Mouse (Mus musculus) liver, embryonic 15.5 days (tissue): ENCODE measurements at regions not wholly inside any gene's neighbourhood (a gene's known extent, or its start where the extent isn't known, plus 50 kb on each side); places are given as distances from the start of the nearest gene placed in this dataset.

Source experiments
- ATAC-seq: fragments of 200-750 bp; cut with Nextera tagmentation; 2 replicates; pipeline ENCODE4 v1.8.0; 2017; ENCODE audit warnings: moderate number of reproducible peaks, mild to moderate bottlenecking, moderate library complexity; ENCODE audit not compliant: insufficient read depth
- H3K27ac ChIP-seq: fragments of 300-500 bp; sonication (generic); replicated peaks from 2 replicates; pipeline ENCODE4 v1.5.1; 2015; ENCODE audit warnings: mild to moderate bottlenecking, inconsistent platforms
- H3K27me3 ChIP-seq: fragments of 300-500 bp; sonication (generic); 2 replicates; pipeline ENCODE4 v1.6.1; 2015; ENCODE audit warnings: mild to moderate bottlenecking, inconsistent platforms
- H3K36me3 ChIP-seq: fragments of 300-500 bp; sonication (generic); replicated peaks from 2 replicates; pipeline ENCODE4 v1.6.1; 2015; ENCODE audit warnings: moderate library complexity, mild to moderate bottlenecking, inconsistent platforms
- H3K4me1 ChIP-seq: fragments of 300-500 bp; sonication (generic); replicated peaks from 2 replicates; pipeline ENCODE4 v1.6.1; 2015; ENCODE audit warnings: inconsistent platforms
- H3K4me2 ChIP-seq: fragments of 300-500 bp; sonication (generic); 2 replicates; pipeline ENCODE4 v1.6.1; 2015; ENCODE audit warnings: moderate library complexity, mild to moderate bottlenecking, inconsistent platforms
- H3K4me3 ChIP-seq: fragments of 300-500 bp; sonication (generic); replicated peaks from 2 replicates; pipeline ENCODE4 v1.5.1; 2015; ENCODE audit warnings: mild to moderate bottlenecking, inconsistent platforms
- H3K9ac ChIP-seq: fragments of 300-500 bp; sonication (generic); 2 replicates; pipeline ENCODE4 v1.6.1; 2015; ENCODE audit warnings: moderate library complexity, mild to moderate bottlenecking, inconsistent platforms
- H3K9me3 ChIP-seq: fragments of 300-500 bp; sonication (generic); replicated peaks from 2 replicates; pipeline ENCODE4 v1.6.1; 2016; ENCODE audit warnings: inconsistent platforms
- WGBS: fragments of 180-500 bp; shearing (Covaris S2); methylation state at CpG from one replicate; pipeline ENCODE4 v1.1.7; 2015; ENCODE audit warnings: mixed read lengths; ENCODE audit not compliant: insufficient replicate concordance; 5-methylcytosine and 5-hydroxymethylcytosine counted together

DNA sequence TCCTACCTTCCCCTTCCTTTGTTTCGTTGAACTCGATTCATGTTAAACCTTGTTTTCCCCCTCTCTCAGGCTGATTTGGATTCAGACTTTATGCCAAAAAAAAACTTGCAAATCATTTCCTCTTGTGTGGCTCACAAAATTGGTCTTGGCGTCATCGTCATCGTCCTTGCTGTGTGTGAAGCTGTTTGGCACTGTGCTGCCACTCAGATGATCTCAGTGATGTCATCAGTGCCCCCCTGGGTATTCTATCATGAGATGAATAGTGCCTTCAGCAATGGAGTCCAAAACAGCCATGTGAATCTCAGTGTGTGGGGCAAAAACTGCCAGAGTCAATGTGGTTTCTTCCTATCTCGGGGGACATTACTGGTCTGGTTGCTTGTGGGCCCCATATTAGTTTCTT lies 254.3 kb upstream of the Gadl1 start:
- Histone ChIP-seq H3K4me1 (no peaks in the 10 kb centered on the region), H3K36me3 (no peaks in the 10 kb centered on the region), H3K9me3 (0 out of 2 replicates have a peak, but pooled peaks cover 4% of the 10 kb centered on the region), H3K27me3 (no peaks in the 10 kb centered on the region), H3K4me2 (no peak overlapping the region), H3K9ac (no peak overlapping the region), H3K4me3 (no peak overlapping the region), H3K27ac (no peak overlapping the region)
- WGBS, result 37% methylated on average over 6 of the region's 6 CpGs
- no peak for ATAC-seq

DNA sequence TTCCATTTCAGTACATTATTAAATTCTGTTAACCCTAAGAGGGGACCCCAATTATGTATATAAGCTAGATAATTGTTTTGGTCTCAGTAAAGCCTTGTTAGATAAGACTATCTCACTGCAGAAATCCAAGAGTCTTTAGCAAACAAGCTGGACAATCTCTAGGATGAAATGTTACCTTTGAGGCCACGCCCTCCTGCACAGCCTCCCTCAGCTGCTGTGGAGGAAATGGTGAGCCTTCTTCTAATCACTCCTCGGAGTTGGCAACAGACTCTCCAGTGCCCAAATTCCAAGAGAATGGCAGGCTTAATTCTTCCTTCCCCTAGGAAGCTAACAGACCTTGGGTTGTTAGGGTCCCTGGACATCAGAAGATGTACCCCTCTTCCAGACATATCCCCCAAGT lies 252.7 kb upstream of the Gadl1 start:
- 32% methylated on average over 2 of the region's 2 CpGs for WGBS
- Histone ChIP-seq H3K4me3 (no peak overlapping the region), H3K9me3 (0 out of 2 replicates have a peak, but pooled peaks cover 4% of the 10 kb centered on the region), H3K27ac (no peak overlapping the region), H3K4me2 (no peak overlapping the region), H3K27me3 (no peaks in the 10 kb centered on the region), H3K4me1 (no peaks in the 10 kb centered on the region), H3K36me3 (no peaks in the 10 kb centered on the region), H3K9ac (no peak overlapping the region)
- ATAC-seq, result no peak

DNA sequence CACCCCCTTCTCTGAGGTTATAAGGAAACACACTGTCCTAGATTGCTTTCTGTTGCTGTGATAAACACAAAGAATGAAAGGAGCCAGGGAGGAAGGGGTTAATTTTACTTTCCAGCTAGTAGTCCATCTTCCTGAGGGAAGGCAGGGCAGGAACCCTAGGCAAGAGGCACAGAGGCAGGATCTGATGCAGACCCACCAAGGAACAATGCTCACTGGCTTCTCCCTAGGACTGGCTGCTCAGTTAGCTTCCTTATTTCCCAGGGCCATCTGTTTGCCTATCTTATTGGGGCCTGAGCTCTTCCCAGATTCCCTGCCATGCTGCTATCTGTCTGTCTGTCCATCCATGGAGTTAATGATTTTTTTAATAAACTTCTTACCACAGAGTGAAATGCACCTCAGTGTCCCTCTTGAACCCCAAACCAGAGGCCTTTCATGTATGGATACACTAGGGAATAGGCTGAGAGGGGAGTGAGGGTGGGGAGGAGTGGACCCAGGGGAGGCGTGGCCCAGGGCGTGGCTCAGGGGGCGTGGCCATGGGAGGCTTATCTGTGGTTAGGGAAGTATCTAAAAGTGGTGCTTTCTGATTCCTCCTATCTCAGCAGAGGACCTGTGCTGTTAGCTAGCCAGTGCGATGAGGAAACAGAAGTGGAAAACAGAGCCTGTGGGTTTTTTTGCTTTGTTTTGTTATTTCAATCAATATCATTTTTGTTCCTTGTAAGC lies 252.1 kb upstream of the Gadl1 start:
- Histone ChIP-seq H3K27me3 (no peaks in the 10 kb centered on the region), H3K9ac (no peak overlapping the region), H3K9me3 (0 out of 2 replicates have a peak, but pooled peaks cover 4% of the 10 kb centered on the region), H3K4me2 (no peak overlapping the region), H3K4me1 (no peaks in the 10 kb centered on the region), H3K4me3 (no peak overlapping the region), H3K27ac (no peak overlapping the region), H3K36me3 (no peaks in the 10 kb centered on the region)
- no peak for ATAC-seq
- WGBS, result 1% methylated on average over 4 of the region's 4 CpGs

DNA sequence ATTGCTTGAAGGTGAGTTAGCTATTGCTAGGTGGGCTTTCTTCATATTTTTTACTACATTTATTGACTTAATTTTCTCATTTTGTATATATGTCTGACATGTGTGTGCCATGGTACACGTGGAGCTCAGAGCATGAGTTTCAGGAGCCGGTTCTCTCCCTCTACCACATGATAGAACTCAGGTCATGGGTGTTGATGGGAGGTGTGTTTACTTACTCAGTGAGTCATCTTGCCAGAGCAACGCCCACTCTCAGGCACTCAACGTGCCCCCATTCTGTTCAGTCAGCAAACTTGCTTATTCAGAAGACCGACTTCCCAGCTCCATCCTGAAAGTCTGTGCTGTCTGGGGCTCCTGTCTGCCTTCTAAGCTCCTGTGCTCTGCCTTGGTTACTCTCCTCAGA lies 250.8 kb upstream of the Gadl1 start:
- ATAC-seq, result no peak
- no peak overlapping the region for H3K9ac ChIP-seq
- H3K4me3 ChIP-seq, result no peak overlapping the region
- WGBS, result 73% methylated on average over 5 of the region's 5 CpGs
- H3K4me2 ChIP-seq, result no peak overlapping the region
- no peaks in the 10 kb centered on the region for H3K9me3 ChIP-seq
- H3K36me3 ChIP-seq, result no peaks in the 10 kb centered on the region
- no peak overlapping the region for H3K27ac ChIP-seq
- no peaks in the 10 kb centered on the region for H3K4me1 ChIP-seq
- H3K27me3 ChIP-seq, result no peaks in the 10 kb centered on the region

DNA sequence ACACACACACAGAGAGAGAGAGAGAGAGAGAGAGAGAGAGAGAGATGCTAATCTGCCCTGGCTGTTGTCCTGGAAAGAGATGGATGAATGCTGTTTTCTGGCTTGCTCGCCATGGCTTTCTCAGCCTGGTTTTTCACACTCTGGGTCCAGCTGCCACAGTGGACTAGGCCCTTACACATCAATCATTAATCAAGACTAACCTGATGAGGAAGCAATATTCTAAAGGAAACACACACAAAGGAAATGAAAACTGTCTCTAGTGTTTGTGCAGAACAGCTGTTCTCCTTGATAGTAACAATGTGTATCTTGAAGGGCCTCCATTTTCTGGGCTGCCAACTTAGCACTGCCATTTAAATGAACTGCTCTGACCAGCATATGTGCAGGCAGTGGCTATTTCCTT lies 248.9 kb upstream of the Gadl1 start:
- Histone ChIP-seq H3K4me3 (no peak overlapping the region), H3K9ac (no peak overlapping the region), H3K27ac (no peak overlapping the region), H3K4me1 (no peaks in the 10 kb centered on the region), H3K4me2 (no peak overlapping the region), H3K36me3 (no peaks in the 10 kb centered on the region), H3K27me3 (no peaks in the 10 kb centered on the region), H3K9me3 (no peaks in the 10 kb centered on the region)
- 75% methylated on average over 1 of the region's 1 CpGs for WGBS
- ATAC-seq, result no peak

DNA sequence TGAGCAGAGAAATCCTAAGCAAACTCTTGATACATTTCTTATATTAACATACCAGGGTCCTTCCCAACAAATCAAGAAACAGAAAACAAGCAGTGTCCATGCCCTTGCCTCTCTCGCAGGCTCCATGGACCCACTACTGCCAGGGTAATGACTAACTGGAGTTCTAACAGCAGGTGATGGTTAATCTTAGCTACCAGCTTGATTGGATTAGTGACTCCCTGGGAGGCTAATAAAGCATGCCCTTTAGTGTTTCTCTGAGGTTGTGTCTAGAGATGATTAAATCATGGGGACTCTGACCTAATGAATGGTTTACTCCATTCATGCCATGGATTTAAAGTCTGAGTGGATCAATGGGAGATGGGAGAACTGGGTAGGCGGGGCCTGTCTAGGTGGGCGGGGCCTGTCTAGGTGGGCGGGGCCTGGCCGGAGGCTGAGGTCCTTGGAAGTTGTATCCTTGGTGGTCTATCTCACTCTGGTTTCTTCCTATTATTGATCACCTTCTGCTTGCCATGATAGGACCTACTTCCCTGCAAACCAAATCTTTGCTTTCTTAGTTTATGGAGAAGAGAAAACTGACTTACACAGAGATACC lies 247.3 kb upstream of the Gadl1 start:
- Histone ChIP-seq H3K9me3 (no peaks in the 10 kb centered on the region), H3K4me3 (no peak overlapping the region), H3K36me3 (no peaks in the 10 kb centered on the region), H3K4me2 (no peak overlapping the region), H3K27me3 (no peaks in the 10 kb centered on the region), H3K4me1 (no peaks in the 10 kb centered on the region), H3K27ac (no peak overlapping the region), H3K9ac (no peak overlapping the region)
- WGBS, result 58% methylated on average over 5 of the region's 5 CpGs
- no peak for ATAC-seq

DNA sequence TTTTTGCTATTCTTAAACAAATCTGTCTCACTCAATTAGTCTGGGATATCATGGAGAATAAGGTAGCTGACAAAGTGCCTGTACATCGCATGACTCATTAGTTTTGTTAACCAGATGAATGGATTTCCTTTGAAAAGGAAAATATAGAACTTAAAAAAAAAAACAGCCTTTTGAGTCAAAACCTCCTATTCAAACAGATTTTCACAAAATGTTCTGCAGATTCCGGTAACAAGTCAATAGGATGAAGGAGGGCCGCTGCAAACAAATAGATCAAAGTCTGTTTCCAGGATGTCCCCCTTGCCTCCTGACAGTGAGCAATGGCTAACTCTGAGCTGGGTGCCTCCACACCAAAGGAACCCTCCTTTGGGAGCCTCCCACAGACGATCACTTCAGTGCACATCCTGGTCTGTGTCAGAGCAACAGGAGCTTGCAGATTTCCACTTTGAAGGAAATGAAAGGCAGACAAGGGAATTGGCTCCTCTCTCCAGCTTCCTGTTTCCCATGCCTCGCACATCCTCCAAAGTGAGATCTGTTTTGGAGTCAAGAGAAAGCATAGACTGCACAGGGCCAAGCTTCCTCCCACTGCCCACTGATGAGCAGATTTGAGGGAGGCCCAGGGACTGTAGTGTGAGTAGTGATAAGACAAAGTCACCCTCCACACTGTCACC lies 243.8 kb upstream of the Gadl1 start:
- H3K9ac ChIP-seq, result no peak overlapping the region
- ATAC-seq, result no peak
- H3K4me2 ChIP-seq, result no peak overlapping the region
- H3K27me3 ChIP-seq, result no peaks in the 10 kb centered on the region
- H3K4me3 ChIP-seq, result no peak overlapping the region
- H3K27ac ChIP-seq, result no peak overlapping the region
- no peaks in the 10 kb centered on the region for H3K4me1 ChIP-seq
- H3K9me3 ChIP-seq, result no peaks in the 10 kb centered on the region
- 32% methylated on average over 5 of the region's 5 CpGs for WGBS
- H3K36me3 ChIP-seq, result no peaks in the 10 kb centered on the region

DNA sequence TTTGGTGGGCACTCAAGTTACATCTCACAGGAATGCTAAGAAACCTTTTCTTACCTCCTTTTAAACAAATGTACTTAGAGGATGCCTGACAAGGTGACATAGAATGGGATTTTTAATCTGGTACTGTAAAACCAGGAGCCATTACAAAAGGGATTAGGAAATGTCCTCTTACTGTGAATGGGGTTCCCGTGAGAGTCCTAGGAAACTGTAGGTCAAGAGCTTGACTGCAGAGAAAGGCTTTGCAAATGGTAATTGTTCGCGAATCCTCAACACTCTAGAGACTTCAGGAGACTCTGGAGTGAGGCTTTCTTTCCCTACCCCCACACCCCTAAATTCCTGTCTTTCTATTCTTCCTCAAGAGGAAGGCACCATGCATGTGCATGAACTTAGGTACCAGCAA lies 242.7 kb upstream of the Gadl1 start:
- no peak for ATAC-seq
- Histone ChIP-seq H3K27ac (no peak overlapping the region), H3K4me2 (no peak overlapping the region), H3K4me3 (no peak overlapping the region), H3K9ac (no peak overlapping the region), H3K36me3 (no peaks in the 10 kb centered on the region), H3K27me3 (no peaks in the 10 kb centered on the region), H3K4me1 (no peaks in the 10 kb centered on the region), H3K9me3 (no peaks in the 10 kb centered on the region)
- WGBS, result 55% methylated on average over 3 of the region's 3 CpGs

DNA sequence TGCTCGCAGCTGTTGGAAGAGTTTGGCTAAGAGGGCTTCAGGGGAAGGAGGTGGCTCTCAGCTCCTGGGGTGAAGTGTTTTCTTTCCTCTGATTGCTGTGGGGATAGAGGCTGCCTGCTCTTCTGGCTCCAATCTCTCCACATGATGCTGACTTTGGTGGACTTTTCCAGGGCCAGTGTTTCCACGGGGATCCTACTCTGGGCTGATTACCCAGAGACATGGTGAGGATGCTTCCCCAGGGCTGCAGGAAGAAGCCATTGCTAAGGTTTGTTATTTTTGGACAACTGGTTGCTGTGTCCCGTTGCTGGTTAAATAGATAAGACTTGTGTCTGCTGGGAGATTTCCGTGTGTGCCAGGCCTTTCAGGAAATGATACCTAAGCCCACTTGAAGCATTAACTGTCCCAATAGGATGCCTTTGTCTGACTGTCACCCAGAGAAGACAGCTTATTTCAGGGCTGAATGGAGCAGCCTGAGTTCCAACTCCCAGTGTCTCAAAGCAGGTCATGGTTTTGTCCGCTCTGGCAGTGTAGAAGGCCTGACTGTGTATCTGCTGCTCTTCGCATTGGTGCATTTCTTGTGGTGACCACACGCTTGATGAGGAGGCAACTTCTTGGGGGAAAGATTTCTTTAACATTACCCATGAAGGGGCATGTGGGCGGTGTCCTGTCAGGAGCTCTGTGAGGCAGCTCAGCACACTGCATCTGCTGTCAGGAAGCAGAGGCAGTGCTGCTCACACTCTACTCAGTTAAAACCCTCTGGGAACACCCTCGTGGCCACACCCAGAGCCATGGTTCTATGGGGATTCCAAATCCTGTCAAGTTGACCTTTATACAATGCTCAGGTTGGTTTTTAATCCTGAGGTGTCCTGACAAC lies 228.3 kb upstream of the Gadl1 start:
- WGBS, result 20% methylated on average over 9 of the region's 9 CpGs
- no peak overlapping the region for H3K4me2 ChIP-seq
- no peaks in the 10 kb centered on the region for H3K27me3 ChIP-seq
- peaks cover 8% of the 10 kb centered on the region; the same call in 1 of the 2 replicates for H3K4me1 ChIP-seq
- no peak overlapping the region for H3K9ac ChIP-seq
- H3K27ac ChIP-seq, result no peak overlapping the region
- no peak for ATAC-seq
- H3K36me3 ChIP-seq, result no peaks in the 10 kb centered on the region
- no peak overlapping the region for H3K4me3 ChIP-seq
- no peaks in the 10 kb centered on the region for H3K9me3 ChIP-seq

DNA sequence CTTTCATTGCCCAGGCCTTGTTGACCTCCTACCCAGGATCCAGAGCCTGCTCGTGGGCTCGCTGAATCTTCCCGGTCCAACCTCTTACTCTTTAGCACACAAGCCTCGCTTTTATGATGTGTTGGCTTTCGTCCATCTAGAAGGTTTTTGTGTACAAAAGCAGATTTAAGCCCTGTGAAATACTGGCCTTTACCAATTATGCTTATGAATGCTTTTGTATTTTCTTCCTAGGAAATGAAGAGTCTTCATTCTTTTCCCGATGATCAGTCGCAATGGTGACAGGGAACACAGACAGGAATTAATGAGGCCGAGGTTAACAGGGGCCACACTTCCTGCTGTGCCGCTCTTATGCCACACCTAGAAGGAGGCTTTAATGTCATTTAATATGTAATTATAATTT lies 227.4 kb upstream of the Gadl1 start:
- Histone ChIP-seq H3K9me3 (no peaks in the 10 kb centered on the region), H3K4me2 (no peak overlapping the region), H3K27ac (no peak overlapping the region), H3K4me3 (no peak overlapping the region), H3K36me3 (no peaks in the 10 kb centered on the region), H3K4me1 (peaks cover 8% of the 10 kb centered on the region; the same call in 1 of the 2 replicates), H3K27me3 (no peaks in the 10 kb centered on the region), H3K9ac (no peak overlapping the region)
- ATAC-seq, result no peak
- WGBS, result 61% methylated on average over 9 of the region's 9 CpGs

DNA sequence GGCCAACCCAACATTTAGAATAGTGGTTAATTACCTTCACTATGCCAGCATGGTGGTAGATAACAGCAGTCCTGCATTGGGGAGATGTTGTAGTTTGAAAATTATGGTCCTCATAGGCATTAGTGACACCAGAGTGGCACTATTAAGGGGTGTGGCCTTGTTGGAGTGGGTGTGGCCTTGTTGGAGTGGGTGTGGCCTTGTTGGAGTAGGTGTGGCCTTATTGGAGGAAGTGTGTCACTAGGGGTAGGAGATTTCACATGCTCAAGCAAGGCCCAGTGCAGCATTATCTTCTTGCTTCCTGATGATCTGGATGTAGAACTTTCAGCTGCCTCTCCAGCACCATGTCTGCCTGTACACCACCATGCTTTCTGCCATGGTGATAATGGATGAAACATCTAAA lies 225.3 kb upstream of the Gadl1 start:
- Histone ChIP-seq H3K36me3 (no peaks in the 10 kb centered on the region), H3K4me3 (no peak overlapping the region), H3K9me3 (no peaks in the 10 kb centered on the region), H3K9ac (no peak overlapping the region), H3K4me2 (no peak overlapping the region), H3K27me3 (no peaks in the 10 kb centered on the region), H3K27ac (no peak overlapping the region), H3K4me1 (peaks cover 8% of the 10 kb centered on the region; the same call in 1 of the 2 replicates)
- no peak for ATAC-seq
